Mouse (Mus musculus) testis, postnatal 14 days (tissue): ENCODE data around the gene Gm16181.

Experiments
- DNase-seq: peaks from one replicate; pipeline ENCODE4 v3.0.0; 2021; ENCODE audit warnings: low spot score

Gm16181 gene

GRCm38 (mm10) chr17:35220156-35220952 is at the start of gene Gm16181:
Gm16181 (plus strand) TSS chr17:35220834.
- DNase-seq = peak; percentile 68

GRCm38 (mm10) chr17:35172445-35173234 is 48.0 kb upstream of the Gm16181 start:
- no peak for DNase-seq

GRCm38 (mm10) chr17:35173329-35173728 is 47.3 kb upstream of the Gm16181 start:
- no peak for DNase-seq

GRCm38 (mm10) chr17:35174201-35174977 is 46.2 kb upstream of the Gm16181 start:
- DNase-seq = no peak

GRCm38 (mm10) chr17:35175382-35175781 is 45.3 kb upstream of the Gm16181 start:
- no peak for DNase-seq

- no peak for DNase-seq
These were observed 44.7 kb upstream of the Gm16181 start, which contains the start of gene Aif1 for GRCm38 (mm10) chr17:35175968-35176367. Aif1 (minus strand) TSS chr17:35176068.

GRCm38 (mm10) chr17:35178528-35178927 is 42.1 kb upstream of the Gm16181 start:
- DNase-seq = no peak

GRCm38 (mm10) chr17:35180093-35180492 is 40.5 kb upstream of the Gm16181 start:
- no peak for DNase-seq

- no peak for DNase-seq
These were observed 34.7 kb upstream of the Gm16181 start for GRCm38 (mm10) chr17:35185639-35186611.

GRCm38 (mm10) chr17:35186681-35187080 is 34.0 kb upstream of the Gm16181 start:
- DNase-seq = no peak

- DNase-seq = no peak
These were observed 33.3 kb upstream of the Gm16181 start for GRCm38 (mm10) chr17:35187345-35187744.

GRCm38 (mm10) chr17:35187959-35188610 is 32.5 kb upstream of the Gm16181 start, which contains the start of gene Lst1:
Lst1 (minus strand) TSS chr17:35188439.
- no peak for DNase-seq

GRCm38 (mm10) chr17:35189186-35189585 is 31.4 kb upstream of the Gm16181 start:
- DNase-seq = no peak

GRCm38 (mm10) chr17:35190096-35190495 is 30.5 kb upstream of the Gm16181 start:
- DNase-seq = no peak

- DNase-seq = no peak
These were observed 28.9 kb upstream of the Gm16181 start for GRCm38 (mm10) chr17:35191723-35192122.

GRCm38 (mm10) chr17:35192924-35193323 is 27.7 kb upstream of the Gm16181 start:
- no peak for DNase-seq

- DNase-seq = no peak
These were observed 26.5 kb upstream of the Gm16181 start, which contains the start of gene Ltb for GRCm38 (mm10) chr17:35193881-35194843. Ltb (plus strand) TSS chr17:35194439.

- DNase-seq = no peak
These were observed 25.6 kb upstream of the Gm16181 start for GRCm38 (mm10) chr17:35194844-35195630.
